Mouse (Mus musculus): ENCODE measurements around the gene Bri3bp.

- peak; percentile 73 for TF ChIP-seq CTCF (IDR thresholded peaks at IDR 0.05)
- no peak for TF ChIP-seq EP300 (IDR thresholded peaks at IDR 0.05)
Measured at GRCm38 (mm10) chr5:125461868-125462445, 20.6 kb downstream of the Bri3bp start.

Data from lung, postnatal 0 days (tissue).